Mouse (Mus musculus) embryonic fibroblast, embryonic 13.5 days (primary cell): ENCODE measurements around the gene Rnf208.

Experiments
- CTCF ChIP-seq: IDR thresholded peaks from 2 replicates; pipeline ENCODE4 v1.5.1; 2011; ENCODE audit warnings: mild to moderate bottlenecking, control low read depth, low read length, moderate library complexity, borderline replicate concordance; ENCODE audit not compliant: insufficient read depth
- POLR2A ChIP-seq: IDR thresholded peaks from 2 replicates; pipeline ENCODE4 v1.6.1; 2011; ENCODE audit warnings: low read depth, mild to moderate bottlenecking, control low read depth, low read length, moderate library complexity

DNA sequence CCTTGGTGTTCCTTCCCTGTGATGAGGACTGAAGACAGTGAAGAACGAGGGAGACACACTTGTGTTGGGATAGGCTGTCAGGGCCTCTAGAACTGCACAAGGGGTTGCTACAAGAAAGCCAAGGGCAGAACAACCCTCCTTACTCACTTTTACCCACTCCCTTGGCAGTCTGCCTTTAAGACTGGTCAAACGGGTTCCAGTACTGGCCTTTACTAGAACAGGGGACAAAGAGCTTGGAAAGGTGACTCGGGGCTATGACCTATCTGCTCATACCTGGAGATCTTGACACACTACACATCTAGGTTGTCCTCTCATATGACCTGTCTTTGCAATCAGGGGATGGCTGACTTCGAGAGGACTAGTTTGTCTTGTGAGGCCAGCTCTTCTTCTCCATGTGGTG lies 4.5 kb upstream of the Rnf208 start:
- TF ChIP-seq CTCF (no peak), POLR2A (no peak)
